7 mouse cellular contexts compared by ENCODE assay signal in genomic region chr15:81858138-81858516, GRCm38 (mm10). TPM values are rescaled to one million over a fixed set of nuclear protein-coding genes. Genes with fewer than 3 reads are reported as not detected.
DNase-seq lines count a peak whose midpoint lies in the region; ATAC-seq lines count a peak whose summit lies in the region.

No protein-coding gene starts in this region.

- no peaks in the 10 kb centered on the region for H3K9me3 ChIP-seq in embryonic facial prominence, embryonic 11.5 days (replicated peaks; ENCODE audit: control insufficient read depth, low read length)
- no peaks in the 10 kb centered on the region for H3K9me3 ChIP-seq in limb, embryonic 10.5 days (replicated peaks)
- no peaks in the 10 kb centered on the region for H3K9me3 ChIP-seq in midbrain, embryonic 12.5 days

- ATAC-seq in embryonic facial prominence, embryonic 11.5 days (replicated peaks; ENCODE audit: insufficient number of reproducible peaks, low FRiP score, low TSS enrichment, low read depth), result peak; percentile 46
- peak; percentile 14; the same call in 1 of the 2 replicates for ATAC-seq in midbrain, embryonic 12.5 days (ENCODE audit: low FRiP score, low read depth)

- peak overlapping the region; percentile 81 for H3K4me3 ChIP-seq in embryonic facial prominence, embryonic 11.5 days (ENCODE audit: low read depth, low read length)
- peak overlapping the region; percentile 95 for H3K4me3 ChIP-seq in limb, embryonic 10.5 days
- peak overlapping the region; percentile 91 for H3K4me3 ChIP-seq in midbrain, embryonic 12.5 days

- H3K4me1 ChIP-seq in embryonic facial prominence, embryonic 11.5 days (ENCODE audit: control insufficient read depth, insufficient read depth, low read length), result no peaks in the 10 kb centered on the region
- peaks cover 38% of the 10 kb centered on the region for H3K4me1 ChIP-seq in limb, embryonic 10.5 days
- H3K4me1 ChIP-seq in midbrain, embryonic 12.5 days, result peaks cover 26% of the 10 kb centered on the region

- H3K4me2 ChIP-seq in embryonic facial prominence, embryonic 11.5 days (ENCODE audit: low read depth, low read length), result peak overlapping the region; percentile 76
- peak overlapping the region; percentile 96 for H3K4me2 ChIP-seq in midbrain, embryonic 12.5 days (replicated peaks)

- H3K9ac ChIP-seq in embryonic facial prominence, embryonic 11.5 days (replicated peaks; ENCODE audit: low read length), result peak overlapping the region; percentile 83
- peak overlapping the region; percentile 86 for H3K9ac ChIP-seq in midbrain, embryonic 12.5 days (replicated peaks)

- no peaks in the 10 kb centered on the region for H3K36me3 ChIP-seq in embryonic facial prominence, embryonic 11.5 days (replicated peaks; ENCODE audit: control insufficient read depth, insufficient read depth, low read depth, low read length)
- H3K36me3 ChIP-seq in limb, embryonic 10.5 days, result peaks cover 21% of the 10 kb centered on the region
- peaks cover 5% of the 10 kb centered on the region; the same call in 1 of the 2 replicates for H3K36me3 ChIP-seq in midbrain, embryonic 12.5 days

- WGBS in embryonic facial prominence, embryonic 11.5 days, result 0% methylated on average over 23 of the region's 23 CpGs
- WGBS in limb, embryonic 10.5 days, result 0% methylated on average over 23 of the region's 23 CpGs
- under 1% methylated on average over 23 of the region's 23 CpGs for WGBS in midbrain, embryonic 12.5 days

- peak overlapping the region; percentile 71; the same call in 1 of the 2 replicates for H3K27ac ChIP-seq in embryonic facial prominence, embryonic 11.5 days (replicated peaks; ENCODE audit: low read depth, low read length)
- H3K27ac ChIP-seq in limb, embryonic 10.5 days, result peak overlapping the region; percentile 96
- peak overlapping the region; percentile 85 for H3K27ac ChIP-seq in midbrain, embryonic 12.5 days (replicated peaks)

- peak; percentile 96 for DNase-seq in adrenal gland, postnatal 14 days
- peak; percentile 96 for DNase-seq in embryonic facial prominence, embryonic 11.5 days (ENCODE audit: low spot score)
- DNase-seq in heart, adult 18-20 months, result peak; percentile 96 to 98
- DNase-seq in kidney, adult 18-20 months, result peak; percentile 98
- peak; percentile 96 for DNase-seq in limb, embryonic 10.5 days (ENCODE audit: low spot score)
- peak; percentile 94 for DNase-seq in skeletal muscle tissue, adult 2 months (ENCODE audit: low read depth, low spot score)

- H3K27me3 ChIP-seq in embryonic facial prominence, embryonic 11.5 days (ENCODE audit: control insufficient read depth, insufficient read depth, low read length), result no peaks in the 10 kb centered on the region
- no peaks in the 10 kb centered on the region for H3K27me3 ChIP-seq in limb, embryonic 10.5 days (ENCODE audit: low read depth, poor library complexity, severe bottlenecking)
- no peaks in the 10 kb centered on the region for H3K27me3 ChIP-seq in midbrain, embryonic 12.5 days

RNA-seq across cellular contexts. Expression of gene Tob2, which starts 0.5 kb away (rescaled TPM):
- total RNA-seq in adrenal gland, postnatal 14 days (2021), result 124 and 147 TPM in 2 replicates
- 10.7 and 11.1 TPM in 2 replicates for polyA plus RNA-seq in embryonic facial prominence, embryonic 11.5 days (2014; fragmentation: Nextera tagmentation; extraction: Ambion mirVana)
- total RNA-seq in heart, adult 18-20 months (2021), result 100 to 1,000 TPM; 103 to 127 TPM
- 18.3 and 19.8 TPM in 2 replicates for polyA plus RNA-seq in limb, embryonic 10.5 days (2016; fragmentation: Nextera tagmentation; extraction: Ambion mirVana)
- 20.9 and 22.2 TPM in 2 replicates for polyA plus RNA-seq in midbrain, embryonic 12.5 days (2016; fragmentation: Nextera tagmentation; extraction: Ambion mirVana)

RNA-seq across cellular contexts. Expression of gene Phf5a, which starts 13.6 kb away (rescaled TPM):
- 63.4 and 65.5 TPM in 2 replicates for total RNA-seq in adrenal gland, postnatal 14 days (2021)
- 194 and 213 TPM in 2 replicates for polyA plus RNA-seq in embryonic facial prominence, embryonic 11.5 days (2014; fragmentation: Nextera tagmentation; extraction: Ambion mirVana)
- 10 to 100 TPM; 36.5 to 37.1 TPM for total RNA-seq in heart, adult 18-20 months (2021)
- 256 and 300 TPM in 2 replicates for polyA plus RNA-seq in limb, embryonic 10.5 days (2016; fragmentation: Nextera tagmentation; extraction: Ambion mirVana)
- 129 and 133 TPM in 2 replicates for polyA plus RNA-seq in midbrain, embryonic 12.5 days (2016; fragmentation: Nextera tagmentation; extraction: Ambion mirVana)

RNA-seq across cellular contexts. Expression of gene Aco2, which starts 14.0 kb away (rescaled TPM):
- total RNA-seq in adrenal gland, postnatal 14 days (2021), result 2,377 and 2,604 TPM in 2 replicates
- polyA plus RNA-seq in embryonic facial prominence, embryonic 11.5 days (2014; fragmentation: Nextera tagmentation; extraction: Ambion mirVana), result 144 and 153 TPM in 2 replicates
- 1,000 to 10,000 TPM; 2,055 to 2,104 TPM for total RNA-seq in heart, adult 18-20 months (2021)
- polyA plus RNA-seq in limb, embryonic 10.5 days (2016; fragmentation: Nextera tagmentation; extraction: Ambion mirVana), result 170 and 172 TPM in 2 replicates
- polyA plus RNA-seq in midbrain, embryonic 12.5 days (2016; fragmentation: Nextera tagmentation; extraction: Ambion mirVana), result 170 and 177 TPM in 2 replicates

RNA-seq across cellular contexts. Expression of gene Tef, which starts 55.9 kb away (rescaled TPM):
- 71.4 and 98.5 TPM in 2 replicates for total RNA-seq in adrenal gland, postnatal 14 days (2021)
- polyA plus RNA-seq in embryonic facial prominence, embryonic 11.5 days (2014; fragmentation: Nextera tagmentation; extraction: Ambion mirVana), result 11.4 and 13.1 TPM in 2 replicates
- 10 to 100 TPM; 67.5 to 73.0 TPM for total RNA-seq in heart, adult 18-20 months (2021)
- 13.4 and 16.5 TPM in 2 replicates for polyA plus RNA-seq in limb, embryonic 10.5 days (2016; fragmentation: Nextera tagmentation; extraction: Ambion mirVana)
- 30.5 and 32.4 TPM in 2 replicates for polyA plus RNA-seq in midbrain, embryonic 12.5 days (2016; fragmentation: Nextera tagmentation; extraction: Ambion mirVana)

Comparison
In these comparisons a context has a peak if more than half of its experiments do, and no peak if none do; other contexts are left out.
1. Peak in every context shown above with its lines: DNase-seq, ATAC-seq, H3K4me3 ChIP-seq and H3K27ac ChIP-seq.